Mouse (Mus musculus) spleen, adult 2 months (tissue): ENCODE measurements at regions not wholly inside any gene's neighbourhood (a gene's known extent, or its start where the extent isn't known, plus 50 kb on each side); places are given as distances from the start of the nearest gene placed in this dataset.
"Not testable (repeated sequence)": the region's sequence is repeated elsewhere in the genome, so short reads cannot be mapped to it uniquely, and the experiment has no call there.

Experiments
- DNase-seq, 2 experiments: peaks; one replicate each; pipeline versions ENCODE4 v3.0.0 to v3.0.0-alpha.2; 2012 to 2021; ENCODE audit warnings: low spot score in 2 of 2, low read depth in 1 of 2
- H3K27ac ChIP-seq: fragments of 200-500 bp; 2 replicates; pipeline ENCODE4 v1.5.1; 2012; ENCODE audit warnings: low read length, inconsistent platforms; ENCODE audit not compliant: insufficient read depth
- H3K27me3 ChIP-seq: fragments of 200-500 bp; 2 replicates; pipeline ENCODE4 v1.6.1; 2012; ENCODE audit warnings: mild to moderate bottlenecking, moderate library complexity, low read length, inconsistent platforms; ENCODE audit not compliant: control insufficient read depth, insufficient read depth
- H3K36me3 ChIP-seq: fragments of 200-500 bp; 2 replicates; pipeline ENCODE4 v1.6.1; 2012; ENCODE audit warnings: mild to moderate bottlenecking, low read length, inconsistent platforms; ENCODE audit not compliant: control insufficient read depth, insufficient read depth
- H3K4me1 ChIP-seq: fragments of 200-500 bp; 2 replicates; pipeline ENCODE4 v1.6.1; 2011; ENCODE audit warnings: inconsistent platforms; ENCODE audit not compliant: control insufficient read depth, insufficient read depth, insufficient read length
- H3K4me3 ChIP-seq: fragments of 200-500 bp; 2 replicates; pipeline ENCODE4 v1.5.1; 2011; ENCODE audit warnings: mild to moderate bottlenecking, inconsistent platforms; ENCODE audit not compliant: insufficient read depth, insufficient read length; ENCODE audit errors: extremely low read depth
- CTCF ChIP-seq: fragments of 200-500 bp; IDR thresholded peaks from 2 replicates; pipeline ENCODE4 v1.5.1; 2011; ENCODE audit warnings: mild to moderate bottlenecking, inconsistent platforms; ENCODE audit not compliant: insufficient read depth, insufficient read length, insufficient replicate concordance; ENCODE audit errors: extremely low read depth
- POLR2A ChIP-seq: fragments of 200-500 bp; IDR thresholded peaks from 2 replicates; pipeline ENCODE4 v1.6.1; 2011; ENCODE audit warnings: low read depth, low read length, inconsistent platforms
- WGBS: fragments of 180-500 bp; shearing (Covaris S2); methylation state at CpG from one replicate; pipeline ENCODE4 v1.1.7; 2018; 5-methylcytosine and 5-hydroxymethylcytosine counted together

GRCm38 (mm10) chr9:32940111-32940813, 304.2 kb downstream of the Ets1 start:
- WGBS: 19% methylated on average over 19 of the region's 19 CpGs

DNA sequence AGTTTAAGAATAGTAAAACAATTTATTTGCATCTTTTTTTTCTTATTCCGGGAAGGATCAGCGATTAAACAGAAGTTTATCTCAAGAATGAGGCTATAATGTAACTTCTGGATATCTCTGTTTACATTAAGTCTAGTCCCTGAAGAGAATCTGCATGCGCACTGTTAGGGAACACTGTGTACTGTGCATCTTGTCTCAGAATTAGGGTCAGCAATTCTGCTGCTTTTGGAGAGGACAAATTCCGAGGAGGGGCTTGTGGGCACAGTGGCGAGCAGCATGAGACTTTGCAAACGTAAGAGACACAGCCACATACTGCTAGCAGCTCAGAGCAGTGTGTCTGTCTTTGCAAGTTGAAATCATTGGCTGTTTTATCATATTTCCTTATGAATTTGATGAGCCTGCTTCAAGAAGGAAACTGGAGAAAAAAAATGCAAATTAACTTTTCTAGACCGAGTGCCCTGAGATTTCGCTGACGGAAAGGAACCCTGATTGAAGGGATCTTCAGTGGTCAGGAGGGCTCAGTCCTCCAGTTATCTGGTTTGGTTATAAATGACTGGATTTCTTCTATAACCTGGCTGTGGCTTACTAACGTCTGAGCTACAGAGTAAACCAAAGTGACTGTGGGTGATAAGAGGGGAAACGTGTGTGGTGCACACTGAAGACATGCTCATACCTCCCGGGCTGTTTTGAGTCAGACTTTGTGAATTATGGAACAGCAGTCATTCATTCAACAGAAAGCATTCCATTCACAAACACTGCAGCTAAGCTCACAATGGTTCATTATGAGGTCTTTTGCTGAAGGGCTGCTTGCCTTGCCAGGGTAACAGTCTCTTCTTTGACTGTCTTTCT, 305.1 kb downstream of the Ets1 start:
- no peaks in the 10 kb centered on the region for H3K27me3 ChIP-seq
- peak overlapping the region; percentile 54 for H3K27ac ChIP-seq
- TF ChIP-seq CTCF (no peak), POLR2A (no peak)
- H3K4me3 ChIP-seq: no peak overlapping the region
- no peaks in the 10 kb centered on the region for H3K36me3 ChIP-seq
- no peak for DNase-seq
- WGBS: 48% methylated on average over 12 of the region's 12 CpGs
- peaks cover 8% of the 10 kb centered on the region; the same call in 1 of the 2 replicates for H3K4me1 ChIP-seq

More at GRCm38 (mm10) chr9:32940111-32940813, 304.2 kb downstream of the Ets1 start:
- Histone ChIP-seq H3K4me3 (peak overlapping the region; percentile 56), H3K4me1 (peaks cover 8% of the 10 kb centered on the region; the same call in 1 of the 2 replicates), H3K36me3 (no peaks in the 10 kb centered on the region), H3K27ac (peak overlapping the region; percentile 73), H3K27me3 (no peaks in the 10 kb centered on the region)
- DNase-seq: peak; percentile 65 to 70
- TF ChIP-seq CTCF (peak; percentile 44; the same call in 1 of the 2 replicates), POLR2A (no peak)

DNA sequence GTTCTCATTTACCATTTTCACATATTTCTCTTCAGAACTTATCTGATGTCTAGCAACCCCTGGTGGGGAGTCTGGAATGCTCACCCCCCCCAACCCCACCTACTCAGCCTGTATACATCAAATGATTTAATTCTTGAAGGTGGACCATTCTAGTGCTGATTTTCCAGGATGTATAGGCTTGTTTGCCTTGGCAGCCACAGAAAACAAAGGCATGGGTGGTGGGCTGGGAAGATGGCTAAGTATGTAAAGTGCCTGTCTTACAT, 305.7 kb downstream of the Ets1 start:
- Histone ChIP-seq H3K27ac (no peak overlapping the region; the same call in 1 of the 2 replicates), H3K4me3 (no peak overlapping the region), H3K27me3 (no peaks in the 10 kb centered on the region), H3K36me3 (no peaks in the 10 kb centered on the region), H3K4me1 (peaks cover 8% of the 10 kb centered on the region; the same call in 1 of the 2 replicates)
- no peak for TF ChIP-seq CTCF
- TF ChIP-seq POLR2A: no peak
- no peak for DNase-seq

DNA sequence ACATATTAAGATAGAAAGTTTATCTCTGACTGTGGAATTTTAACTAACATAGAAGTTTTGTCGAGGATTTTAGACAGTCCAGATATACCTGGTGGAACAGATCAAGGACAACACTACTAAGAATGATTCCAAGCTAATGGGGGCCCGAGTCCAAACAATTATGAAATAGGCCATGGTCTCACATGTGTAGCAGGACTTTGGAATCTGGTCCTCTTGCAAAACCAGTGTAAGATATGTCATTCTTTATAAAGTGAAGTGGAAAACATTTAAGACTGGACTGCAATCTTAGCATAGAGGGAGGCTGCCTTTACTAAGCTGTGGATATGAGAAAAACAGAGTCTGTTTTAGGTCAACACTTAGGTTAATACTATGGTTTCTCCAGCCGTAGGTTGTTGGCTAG, 311.2 kb downstream of the Ets1 start:
- Histone ChIP-seq H3K27me3 (no peaks in the 10 kb centered on the region), H3K4me3 (no peak overlapping the region), H3K4me1 (no peaks in the 10 kb centered on the region), H3K36me3 (no peaks in the 10 kb centered on the region), H3K27ac (no peak overlapping the region)
- WGBS: 90% methylated on average over 3 of the region's 3 CpGs
- DNase-seq: no peak
- TF ChIP-seq POLR2A (no peak), CTCF (no peak)

DNA sequence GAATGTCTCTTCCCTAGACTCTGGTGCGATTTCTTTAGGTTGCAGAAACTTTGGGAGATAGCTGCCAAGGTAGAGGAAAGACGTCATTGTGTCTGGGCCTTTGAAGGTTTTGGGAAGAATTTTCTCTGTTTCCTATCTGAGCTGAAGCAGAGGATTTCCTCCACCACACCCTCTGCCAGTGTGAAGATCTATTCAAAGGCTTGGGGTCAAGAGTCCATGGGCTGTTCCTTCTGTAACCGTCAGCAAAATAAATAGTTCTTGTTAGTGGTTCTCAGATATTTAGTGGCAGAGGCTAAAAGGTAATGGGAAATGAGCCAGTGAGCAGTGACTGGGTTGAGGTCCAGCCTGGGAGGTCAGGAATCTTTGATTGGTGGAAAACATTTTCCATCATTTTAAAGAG, 313.0 kb downstream of the Ets1 start:
- DNase-seq: no peak
- no peaks in the 10 kb centered on the region for H3K36me3 ChIP-seq
- TF ChIP-seq POLR2A (no peak), CTCF (no peak)
- H3K4me1 ChIP-seq: no peaks in the 10 kb centered on the region
- no peak overlapping the region for H3K27ac ChIP-seq
- no peaks in the 10 kb centered on the region for H3K27me3 ChIP-seq
- 89% methylated on average over 3 of the region's 3 CpGs for WGBS
- H3K4me3 ChIP-seq: no peak overlapping the region

- no peaks in the 10 kb centered on the region for H3K36me3 ChIP-seq
- DNase-seq: no peak
- no peaks in the 10 kb centered on the region for H3K27me3 ChIP-seq
- no peak overlapping the region for H3K27ac ChIP-seq
- TF ChIP-seq POLR2A (no peak), CTCF (no peak)
- peaks cover 13% of the 10 kb centered on the region for H3K4me1 ChIP-seq
- WGBS: 89% methylated on average over 3 of the region's 3 CpGs
- no peak overlapping the region for H3K4me3 ChIP-seq
Observed at GRCm38 (mm10) chr9:32958716-32959115, 322.7 kb downstream of the Ets1 start.

GRCm38 (mm10) chr9:32959468-32959867, 323.4 kb downstream of the Ets1 start:
- not testable (repeated sequence) for H3K4me3 ChIP-seq, H3K27ac ChIP-seq, H3K36me3 ChIP-seq, DNase-seq, H3K27me3 ChIP-seq
- H3K4me1 ChIP-seq: peaks cover 13% of the 10 kb centered on the region
